Mouse (Mus musculus): ENCODE results near the gene Olfr1048.
"Not testable (repeated sequence)": the region's sequence is repeated elsewhere in the genome, so short reads cannot be mapped to it uniquely, and the experiment has no call there.

Olfr1048 gene

DNA sequence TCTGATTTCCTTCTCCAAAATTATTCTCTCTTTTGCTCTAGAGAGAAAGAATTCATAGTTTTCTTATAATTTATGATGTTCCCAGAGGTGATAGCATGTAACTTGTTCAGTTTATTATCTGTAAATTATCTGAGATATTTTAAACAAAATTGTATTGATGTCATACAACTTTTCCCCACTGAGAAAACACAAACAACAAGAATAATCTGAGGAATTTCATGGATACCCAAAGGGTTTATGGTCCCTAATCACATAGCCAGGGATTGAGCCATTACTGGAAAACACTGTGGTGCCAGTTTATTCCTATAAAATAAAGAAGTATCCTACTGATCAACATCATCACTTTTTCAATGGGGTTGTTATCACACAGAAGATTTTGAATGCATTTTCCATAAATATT lies at the start of gene Olfr1048:
TSS of gene Olfr1048 (minus strand) at position 101 of the 400 bp plus-strand sequence.
- DNase-seq (ENCODE audit: low spot score), result no peak

DNA sequence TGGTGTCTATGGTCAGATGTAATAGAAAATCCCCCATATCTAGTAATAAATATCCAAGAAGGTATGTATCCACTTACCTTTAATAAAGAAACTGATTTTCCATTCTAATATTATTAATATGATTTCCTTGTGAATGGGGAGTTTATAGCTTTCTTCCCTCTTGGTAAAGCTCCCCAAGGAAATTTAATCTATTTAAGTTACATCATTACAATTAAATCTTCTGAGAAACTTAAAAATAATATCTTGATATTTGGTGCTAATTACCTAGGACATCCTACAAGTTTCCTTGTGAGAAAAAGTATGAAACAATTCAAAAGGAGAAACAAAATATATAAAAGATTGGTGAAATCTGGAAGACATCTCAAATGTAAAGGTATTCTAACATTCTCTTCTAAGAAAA lies 38.9 kb upstream of the Olfr1048 start, which contains the start of gene Olfr1051:
TSS of gene Olfr1051 (minus strand) at position 101 of the 400 bp plus-strand sequence.
- not testable (repeated sequence) for DNase-seq (ENCODE audit: low spot score)

DNA sequence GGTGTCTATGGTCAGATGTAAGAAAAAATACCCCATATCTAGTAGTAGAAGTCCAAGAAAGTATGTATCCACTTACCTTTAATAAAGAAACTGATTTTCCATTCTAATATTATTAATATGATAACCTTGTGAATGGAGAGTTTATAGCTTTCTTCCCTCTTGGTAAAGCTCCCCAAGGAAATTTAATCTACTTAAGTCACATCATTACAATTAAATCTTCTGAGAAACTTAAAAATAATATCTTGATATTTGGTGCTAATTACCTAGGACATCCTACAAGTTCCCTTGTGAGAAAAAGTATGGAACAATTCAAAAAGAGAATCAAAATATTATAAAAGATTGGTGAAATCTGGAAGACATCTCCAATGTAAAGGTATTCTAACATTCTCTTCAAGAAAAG lies 18.1 kb upstream of the Olfr1048 start, which contains the start of gene Olfr1049:
TSS of gene Olfr1049 (minus strand) at position 101 of the 400 bp plus-strand sequence.
- DNase-seq (ENCODE audit: low spot score), result not testable (repeated sequence)

DNA sequence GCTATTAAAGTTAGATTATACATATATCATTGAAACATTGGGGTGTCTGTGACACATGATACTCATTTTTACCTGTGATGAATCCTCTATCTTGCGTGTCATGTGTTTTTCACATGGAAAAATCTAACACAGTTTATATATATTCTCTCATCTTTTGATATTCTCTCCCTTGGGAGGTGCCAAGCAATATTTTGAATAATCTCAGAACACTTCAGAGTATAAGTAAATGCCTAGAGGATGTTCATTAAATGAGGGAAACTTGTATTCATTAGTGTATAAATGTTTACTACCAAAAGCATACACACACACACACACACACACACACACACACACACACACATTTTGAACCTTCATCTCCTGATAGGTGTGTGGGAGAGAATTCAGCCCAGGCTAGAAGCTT lies 8.8 kb downstream of the Olfr1048 start, which contains the start of gene Olfr1047:
TSS of gene Olfr1047 (minus strand) at position 101 of the 400 bp plus-strand sequence.
- DNase-seq (ENCODE audit: low spot score), result no peak

DNA sequence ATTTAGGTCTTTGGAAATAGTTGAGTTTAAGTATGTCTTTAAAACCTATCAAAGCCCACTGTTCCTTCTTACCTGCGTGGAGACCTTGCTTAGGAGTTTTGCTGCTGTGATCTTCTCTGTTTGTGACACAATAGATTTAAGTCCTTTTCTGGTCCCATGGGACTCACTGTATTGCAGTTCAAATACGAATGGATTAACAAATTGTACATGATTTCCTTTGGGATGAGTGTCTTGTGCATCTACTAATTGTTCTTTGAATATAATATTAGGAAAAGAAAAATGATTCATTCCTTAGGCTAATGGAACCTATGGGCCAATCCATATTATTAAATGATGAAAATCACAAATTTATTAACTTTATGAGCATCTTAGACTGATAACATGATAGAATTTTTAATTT lies 20.9 kb downstream of the Olfr1048 start, which contains the start of gene Olfr1046:
TSS of gene Olfr1046 (minus strand) at position 101 of the 400 bp plus-strand sequence.
- no peak for DNase-seq (ENCODE audit: low spot score)

DNA sequence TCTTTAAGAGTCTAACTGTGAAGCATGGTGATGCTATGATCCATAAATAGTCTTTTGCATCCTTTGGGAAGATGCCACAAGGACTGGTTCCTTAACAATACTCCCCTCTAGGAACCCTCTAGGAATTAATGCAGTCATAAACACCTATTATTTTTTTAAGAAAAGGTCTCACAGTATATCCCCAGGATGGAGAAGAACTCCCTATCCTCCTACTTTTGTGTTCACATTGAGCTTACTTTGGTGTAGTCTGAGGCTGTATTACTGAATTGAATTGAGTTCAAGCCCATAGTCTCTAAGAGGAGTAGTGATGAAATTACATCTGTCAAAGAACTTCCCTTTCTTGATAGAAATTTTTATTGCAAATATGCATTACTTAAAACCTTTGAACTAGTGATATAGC lies 37.2 kb downstream of the Olfr1048 start, which contains the start of gene Olfr1045:
TSS of gene Olfr1045 (minus strand) at position 101 of the 400 bp plus-strand sequence.
- DNase-seq (ENCODE audit: low spot score), result no peak

DNA sequence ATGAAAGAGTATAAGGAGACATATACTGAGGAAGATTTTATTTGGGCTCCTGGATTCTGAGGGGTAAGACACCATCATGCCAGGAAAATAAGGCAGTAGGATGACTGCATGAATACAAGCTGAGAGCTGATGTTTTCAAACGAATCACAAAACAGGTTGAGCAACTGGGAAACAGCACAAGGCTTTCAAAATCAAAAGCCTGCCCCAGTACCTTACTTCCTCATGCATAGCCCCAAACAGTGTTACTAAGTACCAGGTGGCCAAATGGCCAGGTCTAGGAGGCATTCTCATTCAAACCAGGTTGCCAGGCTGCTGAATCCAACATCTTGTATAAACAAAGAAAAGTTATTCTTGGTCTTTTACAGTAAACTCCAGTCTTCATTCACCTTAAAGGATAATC lies 44.2 kb downstream of the Olfr1048 start:
- no peak for DNase-seq (ENCODE audit: low spot score)

DNA sequence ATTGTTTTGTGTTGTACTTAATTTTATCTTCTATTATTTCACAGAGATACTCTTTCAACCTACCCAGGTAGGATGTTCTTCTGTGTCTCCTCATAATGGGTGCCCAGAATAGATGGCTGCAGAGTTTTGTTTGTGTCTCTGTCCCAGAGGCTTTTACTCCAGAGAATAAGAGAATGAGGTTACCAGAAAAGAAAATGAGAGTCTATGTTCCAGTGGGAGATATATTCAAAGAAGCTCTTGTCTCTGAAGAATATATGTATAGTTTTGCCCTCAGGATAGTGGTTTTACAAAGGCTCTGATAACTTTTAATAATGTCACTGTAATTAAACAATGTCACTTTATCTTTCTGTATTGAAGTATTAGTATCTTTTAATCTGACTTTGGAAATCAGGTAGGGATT lies 54.5 kb downstream of the Olfr1048 start, which contains the start of gene Olfr52:
TSS of gene Olfr52 (minus strand) at position 101 of the 400 bp plus-strand sequence.
- DNase-seq (ENCODE audit: low spot score), result no peak
